Comparison of ENCODE assay signal across 9 mouse cellular contexts in the genomic region with DNA sequence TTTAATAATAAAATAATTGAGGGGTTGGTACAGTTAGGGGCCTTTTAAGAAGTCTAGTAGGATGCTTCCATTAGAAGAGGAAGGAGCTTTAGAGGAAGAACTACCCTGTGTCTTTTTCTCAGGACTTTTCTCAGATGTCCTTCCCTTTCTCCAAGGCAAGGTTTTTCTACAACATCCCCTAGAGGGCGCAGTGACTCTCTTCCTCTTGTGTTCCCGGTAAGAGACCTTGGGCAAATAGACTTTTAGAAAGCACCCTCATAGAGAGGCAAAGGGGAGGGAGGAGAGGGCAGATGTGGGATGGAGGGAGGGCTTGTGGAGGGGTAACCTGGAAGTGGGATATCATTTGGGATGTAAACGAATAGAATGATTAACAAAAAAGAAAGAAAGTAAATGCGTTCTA.
DNase-seq lines count a peak whose midpoint lies in the region; ATAC-seq and TF ChIP-seq lines count a peak whose summit lies in the region.
"Had no signal": no experiment of that assay in that cellular context is flagged by ENCODE, and none has a peak within 500 bp of the region (broad histone marks: within the 10 kb centered on the region; RNA-seq: fewer than 3 reads in every experiment).

No protein-coding gene starts in this region.

- DNase-seq in hindbrain, embryonic 11.5 days (ENCODE audit: low spot score): peak; percentile 74
- DNase-seq in MEL (ENCODE audit: low read depth, low spot score): peak; percentile 38
- DNase-seq in cerebellum, adult 9-10 months: peak; percentile 27
- peak; percentile 16 to 45 for DNase-seq in heart, postnatal 14 days
- DNase-seq in left cerebral cortex, postnatal 10 days (ENCODE audit: extremely low spot score in 1 of 2, low spot score in 2 of 2): peak; percentile 9 to 46
- peak; percentile 32 for DNase-seq in retina, postnatal 7 days (ENCODE audit: low read depth, low spot score)
- DNase-seq in MN1 (ENCODE audit: low spot score): no peak

- intact Hi-C loops in heart, postnatal 14 days (cut with DNase I): loop anchor here (2.0 to 5.0 kb wide), 2 partner anchors 568 to 955 kb away; no protein-coding TSS in a partner anchor
- intact Hi-C loops in left cerebral cortex, postnatal 10 days (cut with DNase I): loop anchor here (5.0 to 10.0 kb wide), 2 partner anchors 568 to 955 kb away; no protein-coding TSS in a partner anchor

- no peak overlapping the region for H3K9ac ChIP-seq in hindbrain, embryonic 11.5 days (ENCODE audit: low read depth, low read length)
- H3K9ac ChIP-seq in hindbrain, embryonic 13.5 days: no peak overlapping the region
- H3K9ac ChIP-seq in MEL (ENCODE audit: control insufficient read depth, low read depth, low read length, poor library complexity, severe bottlenecking): no peak overlapping the region
- H3K9ac ChIP-seq: limb, embryonic 15.5 days had no signal

- H3K79me2 ChIP-seq in MEL (ENCODE audit: control insufficient read depth, insufficient read depth, low read length, poor library complexity): no peaks in the 10 kb centered on the region

- no peaks in the 10 kb centered on the region for H3K36me3 ChIP-seq in hindbrain, embryonic 11.5 days (ENCODE audit: control insufficient read depth, insufficient read depth, low read length)
- no peaks in the 10 kb centered on the region for H3K36me3 ChIP-seq in hindbrain, embryonic 13.5 days
- H3K36me3 ChIP-seq in MEL (ENCODE audit: control insufficient read depth in 1 of 2, insufficient read depth in 2 of 2, low read length in 2 of 2): no peaks in the 10 kb centered on the region
- H3K36me3 ChIP-seq: limb, embryonic 15.5 days had no signal

- H3K27me3 ChIP-seq in hindbrain, embryonic 11.5 days (ENCODE audit: control insufficient read depth, insufficient read depth, low read length): no peaks in the 10 kb centered on the region
- H3K27me3 ChIP-seq in hindbrain, embryonic 13.5 days: no peaks in the 10 kb centered on the region
- H3K27me3 ChIP-seq in MEL (ENCODE audit: control insufficient read depth in 1 of 2, insufficient read depth in 2 of 2, low read length in 2 of 2): no peaks in the 10 kb centered on the region
- H3K27me3 ChIP-seq: limb, embryonic 15.5 days had no signal

- H3K4me2 ChIP-seq in hindbrain, embryonic 11.5 days (replicated peaks; ENCODE audit: low read depth, low read length): no peak overlapping the region
- H3K4me2 ChIP-seq in hindbrain, embryonic 13.5 days: no peak overlapping the region
- H3K4me2 ChIP-seq: limb, embryonic 15.5 days had no signal

- no peaks in the 10 kb centered on the region for H3K4me1 ChIP-seq in hindbrain, embryonic 11.5 days (replicated peaks; ENCODE audit: control insufficient read depth, insufficient read depth, low read length)
- H3K4me1 ChIP-seq in hindbrain, embryonic 13.5 days (replicated peaks): no peaks in the 10 kb centered on the region
- no peaks in the 10 kb centered on the region for H3K4me1 ChIP-seq in MEL (ENCODE audit: control insufficient read depth in 1 of 2, insufficient read depth in 2 of 2, low read length in 2 of 2)
- H3K4me1 ChIP-seq: limb, embryonic 15.5 days had no signal

- WGBS in hindbrain, embryonic 11.5 days: 33% methylated on average over 4 of the region's 4 CpGs
- 29% methylated on average over 4 of the region's 4 CpGs for WGBS in hindbrain, embryonic 13.5 days

- no peaks in the 10 kb centered on the region for H3K9me3 ChIP-seq in hindbrain, embryonic 11.5 days (ENCODE audit: control insufficient read depth, low read length)
- no peaks in the 10 kb centered on the region for H3K9me3 ChIP-seq in hindbrain, embryonic 13.5 days
- H3K9me3 ChIP-seq in MEL (replicated peaks; ENCODE audit: insufficient read depth, low read length): no peaks in the 10 kb centered on the region
- H3K9me3 ChIP-seq: limb, embryonic 15.5 days had no signal

- TF ChIP-seq EP300 in MEL (IDR thresholded peaks at IDR 0.05; ENCODE audit: low read depth in 1 of 2, low read length in 2 of 2): no peak

- no peak for TF ChIP-seq POLR2A in MEL (IDR thresholded peaks at IDR 0.05; ENCODE audit: control insufficient read depth in 1 of 2, insufficient read depth in 1 of 2, low read depth in 1 of 2, low read length in 2 of 2, poor library complexity in 1 of 2)

- no peak for ATAC-seq in hindbrain, embryonic 11.5 days (ENCODE audit: low FRiP score)
- ATAC-seq in hindbrain, embryonic 13.5 days (ENCODE audit: low FRiP score): no peak

- H3K4me3 ChIP-seq in hindbrain, embryonic 11.5 days (ENCODE audit: low read depth, low read length): no peak overlapping the region
- H3K4me3 ChIP-seq in hindbrain, embryonic 13.5 days: no peak overlapping the region
- no peak overlapping the region for H3K4me3 ChIP-seq in MEL (ENCODE audit: control insufficient read depth in 1 of 2, insufficient read depth in 1 of 2, low read depth in 2 of 2, low read length in 2 of 2)
- H3K4me3 ChIP-seq: limb, embryonic 15.5 days had no signal

- peak; percentile 22 to 51 (median 22); a peak in 3 of 6 replicates for TF ChIP-seq CTCF in MEL (IDR thresholded peaks at IDR 0.05 in 2 of 3, conservative IDR thresholded peaks at IDR 0.05 in 1 of 3; ENCODE audit: control insufficient read depth in 1 of 3, insufficient read depth in 1 of 3, low read depth in 2 of 3, low read length in 3 of 3, poor library complexity in 1 of 3, severe bottlenecking in 1 of 3)

- no peak overlapping the region for H3K27ac ChIP-seq in hindbrain, embryonic 11.5 days (ENCODE audit: low read depth, low read length)
- no peak overlapping the region for H3K27ac ChIP-seq in hindbrain, embryonic 13.5 days
- no peak overlapping the region for H3K27ac ChIP-seq in MEL (ENCODE audit: control insufficient read depth, low read depth, low read length)
- H3K27ac ChIP-seq: limb, embryonic 15.5 days had no signal

- TF ChIP-seq RAD21 in MEL (IDR thresholded peaks at IDR 0.05; ENCODE audit: low read depth, low read length): peak; percentile 22

TF ChIP-seq in MEL, 35 proteins besides CTCF, POLR2A, EP300 and RAD21:
- TF ChIP-seq SMC3 (IDR thresholded peaks at IDR 0.05; ENCODE audit: low read depth, low read length) (peak; percentile 44), HCFC1 (IDR thresholded peaks at IDR 0.05; ENCODE audit: low read depth, low read length) (no peak), ZC3H11A (IDR thresholded peaks at IDR 0.05; ENCODE audit: low read depth, low read length) (peak; percentile 18; the same call in 1 of the 2 replicates)
